Mouse (Mus musculus): Measurements from ENCODE around the gene Dtymk.

GRCm38 (mm10) chr1:93837335-93837734 lies 35.6 kb upstream of the Dtymk start:
- TF ChIP-seq CTCF (IDR thresholded peaks at IDR 0.05; ENCODE audit: control insufficient read depth, insufficient read depth, insufficient read length) (no peak), MYOG (IDR thresholded peaks at IDR 0.05; ENCODE audit: control insufficient read depth, extremely low read depth, insufficient read length) (no peak), MAX (IDR thresholded peaks at IDR 0.05) (no peak), USF1 (IDR thresholded peaks at IDR 0.05; ENCODE audit: low read depth) (no peak), CEBPB (IDR thresholded peaks at IDR 0.05; ENCODE audit: low read depth) (no peak), FOSL1 (IDR thresholded peaks at IDR 0.05; ENCODE audit: insufficient read depth, low read length, poor library complexity, severe bottlenecking) (no peak), MYOD1 (IDR thresholded peaks at IDR 0.05; ENCODE audit: control insufficient read depth, insufficient read length, low read depth) (no peak)
